ENCODE assay signal across 13 mouse cellular contexts in genomic region chr2:129606269-129606668, GRCm38 (mm10). TPM values are rescaled to one million over a fixed set of nuclear protein-coding genes. Genes with fewer than 3 reads are reported as not detected.
A peak's percentile ranks its signal among the peaks of the same experiment; 100 is the strongest.
DNase-seq lines count a peak whose midpoint lies in the region; ATAC-seq and TF ChIP-seq lines count a peak whose summit lies in the region.
"Had no signal": no experiment of that assay in that cellular context is flagged by ENCODE, and none has a peak within 500 bp of the region (broad histone marks: within the 10 kb centered on the region; RNA-seq: fewer than 3 reads in every experiment).

No protein-coding gene starts in this region.

- H3K36me3 ChIP-seq in heart, adult 2 months (ENCODE audit: control insufficient read depth, insufficient read depth, low read length), result no peaks in the 10 kb centered on the region
- H3K36me3 ChIP-seq in heart, embryonic 10.5 days, result peaks cover 23% of the 10 kb centered on the region
- peaks cover 13% of the 10 kb centered on the region; the same call in 1 of the 2 replicates for H3K36me3 ChIP-seq in forebrain, postnatal 0 days (ENCODE audit: insufficient read depth)

- no peaks in the 10 kb centered on the region for H3K9me3 ChIP-seq in heart, embryonic 10.5 days
- no peaks in the 10 kb centered on the region for H3K9me3 ChIP-seq in forebrain, postnatal 0 days (ENCODE audit: low read length)
- H3K9me3 ChIP-seq: hindbrain, embryonic 15.5 days; kidney, embryonic 15.5 days had no signal

- 21% methylated on average over 8 of the region's 8 CpGs for WGBS in heart, adult 2 months
- 29% methylated on average over 8 of the region's 8 CpGs for WGBS in heart, embryonic 10.5 days
- 9% methylated on average over 8 of the region's 8 CpGs for WGBS in forebrain, postnatal 0 days

- intact Hi-C loops in heart, adult 2 months (cut with DNase I), result loop anchor here (1.0 kb wide), 1 partner anchor 12 kb away; no protein-coding TSS in a partner anchor
- intact Hi-C loops in gastrocnemius, adult 2 months (cut with DNase I), result no loop called here

- TF ChIP-seq EP300 in heart, adult 2 months (IDR thresholded peaks at IDR 0.05; ENCODE audit: insufficient read depth, low read depth, low read length), result no peak

- peaks cover 5% of the 10 kb centered on the region for H3K4me1 ChIP-seq in heart, adult 2 months (ENCODE audit: control insufficient read depth, insufficient read depth, low read length)
- peaks cover 35% of the 10 kb centered on the region for H3K4me1 ChIP-seq in heart, embryonic 10.5 days
- peaks cover 4% of the 10 kb centered on the region for H3K4me1 ChIP-seq in forebrain, postnatal 0 days (ENCODE audit: insufficient read depth)

- no peak overlapping the region for H3K4me3 ChIP-seq in heart, adult 2 months
- H3K4me3 ChIP-seq in heart, embryonic 10.5 days, result no peak overlapping the region
- no peak overlapping the region for H3K4me3 ChIP-seq in forebrain, postnatal 0 days (ENCODE audit: low read depth, low read length)
- no peak overlapping the region for H3K4me3 ChIP-seq in gastrocnemius, adult 2 months
- H3K4me3 ChIP-seq: hindbrain, embryonic 15.5 days; kidney, embryonic 15.5 days had no signal

- no peak overlapping the region for H3K9ac ChIP-seq in heart, adult 2 months (ENCODE audit: low read depth, low read length)
- no peak overlapping the region for H3K9ac ChIP-seq in forebrain, postnatal 0 days
- H3K9ac ChIP-seq: hindbrain, embryonic 15.5 days; kidney, embryonic 15.5 days had no signal

- TF ChIP-seq CTCF in heart, adult 2 months (IDR thresholded peaks at IDR 0.05), result no peak
- no peak for TF ChIP-seq CTCF in forebrain, postnatal 0 days (IDR thresholded peaks at IDR 0.05; ENCODE audit: low read depth)
- no peak for TF ChIP-seq CTCF in gastrocnemius, adult 2 months (IDR thresholded peaks at IDR 0.05)

- DNase-seq in heart, adult 2 months, result peak in 1 of 2 experiments; percentile 68
- no peak for DNase-seq in heart, embryonic 10.5 days (ENCODE audit: low spot score)
- DNase-seq in retina, postnatal 1 day, result peak; percentile 59
- DNase-seq in retina, embryonic 14.5 days (ENCODE audit: low spot score), result no peak
- DNase-seq in forebrain, postnatal 0 days, result peak; percentile 43
- no peak for DNase-seq in gastrocnemius, adult 2 months
- no peak for DNase-seq in layer of hippocampus, postnatal 10 days (ENCODE audit: low spot score in 2 of 2)
- DNase-seq: lung, postnatal 14 days had no signal

- peaks cover 2% of the 10 kb centered on the region; the same call in 1 of the 2 replicates for H3K79me2 ChIP-seq in heart, adult 2 months (replicated peaks; ENCODE audit: control insufficient read depth, insufficient read depth, low read length)

- H3K4me2 ChIP-seq in forebrain, postnatal 0 days (ENCODE audit: low read depth), result no peak overlapping the region
- H3K4me2 ChIP-seq: hindbrain, embryonic 15.5 days; kidney, embryonic 15.5 days; liver, embryonic 11.5 days had no signal

- peak; percentile 49; the same call in 1 of the 2 replicates for ATAC-seq in forebrain, postnatal 0 days
- ATAC-seq in inflammation-experienced regulatory T-cells, adult 6 months, result no peak

- H3K27me3 ChIP-seq in heart, adult 2 months (ENCODE audit: control insufficient read depth, insufficient read depth, low read length), result no peaks in the 10 kb centered on the region
- H3K27me3 ChIP-seq in heart, embryonic 10.5 days (ENCODE audit: insufficient read depth, poor library complexity, severe bottlenecking), result no peaks in the 10 kb centered on the region
- no peaks in the 10 kb centered on the region for H3K27me3 ChIP-seq in forebrain, postnatal 0 days (ENCODE audit: insufficient read depth, low read length)
- H3K27me3 ChIP-seq: hindbrain, embryonic 15.5 days; kidney, embryonic 15.5 days had no signal

- H3K27ac ChIP-seq in heart, adult 2 months, result peak overlapping the region; percentile 55
- H3K27ac ChIP-seq in heart, embryonic 10.5 days, result no peak overlapping the region; the same call in 1 of the 2 replicates
- peak overlapping the region; percentile 50; the same call in 1 of the 2 replicates for H3K27ac ChIP-seq in forebrain, postnatal 0 days (ENCODE audit: low read depth, low read length)
- no peak overlapping the region; the same call in 1 of the 2 replicates for H3K27ac ChIP-seq in gastrocnemius, adult 2 months
- H3K27ac ChIP-seq: hindbrain, embryonic 15.5 days; kidney, embryonic 15.5 days had no signal

- no peak for TF ChIP-seq POLR2A in heart, adult 2 months (IDR thresholded peaks at IDR 0.05; ENCODE audit: insufficient read depth, low read depth, low read length)

RNA-seq across cellular contexts. Expression of gene Sirpa, which starts 13.6 kb away (rescaled TPM):
- 10 to 100 TPM; 28.9 to 29.4 TPM for total RNA-seq in heart, adult 2 months (2021)
- polyA plus RNA-seq in heart, adult 2 months (2012; rRNA removed), result 28.3 and 32.1 TPM in 2 replicates
- 11.0 and 12.8 TPM in 2 replicates for polyA plus RNA-seq in heart, embryonic 10.5 days (2016; fragmentation: Nextera tagmentation; extraction: Ambion mirVana)
- 94.1 and 118 TPM in 2 replicates for total RNA-seq in forebrain, postnatal 0 days (2014; rRNA removed)
- polyA plus RNA-seq in forebrain, postnatal 0 days (2015; fragmentation: Nextera tagmentation; extraction: Ambion mirVana), result 41.4 and 61.8 TPM in 2 replicates
- total RNA-seq in gastrocnemius, adult 2 months (2021), result 1 to 10 TPM; 5.0 to 7.4 TPM
- polyA plus RNA-seq in inflammation-experienced regulatory T-cells, adult 6 months (2017; shearing (Covaris generic)), result 1 to 10 TPM in 1 of 3 experiments, under 1 TPM in 1, not detected in 1; 0.96 to 1.0 TPM
- total RNA-seq in layer of hippocampus, postnatal 10 days (2021), result 100 to 1,000 TPM; 207 to 208 TPM
- total RNA-seq: MEL had no signal

Comparison
In these comparisons a context has a peak if more than half of its experiments do, and no peak if none do; other contexts are left out.
1. DNase-seq: peak in retina, postnatal 1 day (single experiment) and forebrain, postnatal 0 days (single experiment); none in heart, embryonic 10.5 days (single experiment), retina, embryonic 14.5 days (single experiment), gastrocnemius, adult 2 months (single experiment) and layer of hippocampus, postnatal 10 days (0 of 2).
2. H3K27ac ChIP-seq: peak in heart, adult 2 months (single experiment) and forebrain, postnatal 0 days (single experiment); none in heart, embryonic 10.5 days (single experiment) and gastrocnemius, adult 2 months (single experiment).